Mouse (Mus musculus) ES-Bruce4 (cell line): ENCODE results near the gene Gar1. TPM values are rescaled to one million over a fixed set of nuclear protein-coding genes. Genes with fewer than 3 reads are reported as not detected.
A peak's percentile ranks its signal among the peaks of the same experiment; 100 is the strongest.

Experiments
- H3K27ac ChIP-seq: 2 replicates; pipeline ENCODE4 v1.5.1; 2012; ENCODE audit warnings: low read length, inconsistent platforms; ENCODE audit not compliant: insufficient read depth
- H3K27me3 ChIP-seq: 2 replicates; pipeline ENCODE4 v1.6.1; 2012; ENCODE audit warnings: mild to moderate bottlenecking, low read length, inconsistent platforms; ENCODE audit not compliant: control insufficient read depth, poor library complexity, insufficient read depth, severe bottlenecking
- H3K36me3 ChIP-seq: 2 replicates; pipeline ENCODE4 v1.6.1; 2012; ENCODE audit warnings: inconsistent platforms, mild to moderate bottlenecking, low read length, moderate library complexity; ENCODE audit not compliant: control insufficient read depth, poor library complexity, insufficient read depth, severe bottlenecking
- H3K4me1 ChIP-seq: one replicate; pipeline ENCODE4 v1.8.1; 2011; ENCODE audit warnings: low read length; ENCODE audit not compliant: control insufficient read depth, insufficient read depth
- H3K4me3 ChIP-seq: 2 replicates; pipeline ENCODE4 v1.5.1; 2011; ENCODE audit warnings: low read depth, mild to moderate bottlenecking, low read length
- H3K9ac ChIP-seq: 2 replicates; pipeline ENCODE4 v1.6.1; 2012; ENCODE audit warnings: low read depth, mild to moderate bottlenecking, inconsistent platforms; ENCODE audit not compliant: poor library complexity, severe bottlenecking
- H3K9me3 ChIP-seq: replicated peaks from 2 replicates; pipeline ENCODE4 v1.6.1; 2012; ENCODE audit warnings: mild to moderate bottlenecking, low read length, inconsistent platforms; ENCODE audit not compliant: control insufficient read depth, poor library complexity, insufficient read depth, severe bottlenecking
- CTCF ChIP-seq: IDR thresholded peaks from one replicate; pipeline ENCODE4 v1.8.1; 2011; ENCODE audit warnings: low read depth, low read length
- EP300 ChIP-seq: IDR thresholded peaks from 2 replicates; pipeline ENCODE4 v1.6.1; 2011; ENCODE audit warnings: low read depth, low read length; ENCODE audit not compliant: insufficient read depth
- POLR2A ChIP-seq: IDR thresholded peaks from one replicate; pipeline ENCODE4 v1.8.1; 2011; ENCODE audit warnings: low read length; ENCODE audit not compliant: insufficient read depth
- polyA plus RNA-seq: library from polyadenylated mRNA; stranded (reverse); fragments of >200 nt; gene quantifications from 2 replicates; pipeline ENCODE4 v1.2.4, GENCODE M21; 2011; ENCODE audit warnings: low read depth; ENCODE audit not compliant: missing spikeins, insufficient read depth, insufficient read length

Gene Gar1
- polyA plus RNA-seq, 1 experiment, result 210 TPM

DNA sequence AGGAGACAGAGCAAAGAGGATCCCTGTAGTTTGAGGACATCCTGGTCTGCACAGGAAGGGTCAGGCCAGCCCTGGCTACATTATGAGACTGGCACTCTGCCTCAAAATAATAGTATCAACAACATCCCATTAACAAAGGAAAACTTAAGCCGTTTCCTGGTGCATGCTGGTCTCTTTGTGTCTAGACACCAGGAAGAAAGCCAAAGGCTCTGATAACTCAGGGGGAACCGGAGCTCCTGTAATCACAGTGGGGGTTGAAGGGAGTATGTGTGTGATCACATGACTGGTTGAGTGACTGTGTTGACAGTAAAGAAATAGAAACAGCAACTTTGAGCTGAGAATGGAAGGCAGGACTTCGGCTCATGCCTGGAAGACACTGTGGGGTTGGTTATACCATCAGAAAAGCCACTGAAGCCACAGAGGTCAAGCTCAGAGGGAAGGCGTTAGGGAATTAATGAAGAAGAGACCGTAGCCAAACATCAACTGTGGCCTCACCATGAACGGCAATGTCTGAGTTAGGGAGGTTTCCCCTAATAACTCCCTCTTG lies 4.3 kb upstream of the Gar1 start, which contains the start of gene Cfi:
Cfi (plus strand) TSS at position 497 of the 547 bp plus-strand sequence.
- no peak within 1 kb of the TSS for H3K27ac ChIP-seq
- no peak within 1 kb of the TSS for H3K4me3 ChIP-seq
- no peak within 1 kb of the TSS for H3K9ac ChIP-seq

GRCm38 (mm10) chr3:129830626-129831025 lies 570 bp downstream of the Gar1 start:
- no peaks in the 10 kb centered on the region for H3K27me3 ChIP-seq
- TF ChIP-seq CTCF (no peak), POLR2A (no peak), EP300 (no peak)
- peak overlapping the region; percentile 78 for H3K4me3 ChIP-seq
- H3K36me3 ChIP-seq, result peaks cover 30% of the 10 kb centered on the region
- H3K4me1 ChIP-seq, result no peaks in the 10 kb centered on the region
- H3K9me3 ChIP-seq, result no peaks in the 10 kb centered on the region
- peak overlapping the region; percentile 93 for H3K9ac ChIP-seq
- no peak overlapping the region for H3K27ac ChIP-seq

More for the DNA sequence above, 4.3 kb upstream of the Gar1 start, which contains the start of gene Cfi:
- H3K9me3 ChIP-seq, result no peaks in the 10 kb centered on the region
- H3K4me1 ChIP-seq, result no peaks in the 10 kb centered on the region
- no peaks in the 10 kb centered on the region for H3K36me3 ChIP-seq
- TF ChIP-seq CTCF, result no peak
- no peak for TF ChIP-seq POLR2A
- TF ChIP-seq EP300, result no peak
- no peaks in the 10 kb centered on the region for H3K27me3 ChIP-seq

DNA sequence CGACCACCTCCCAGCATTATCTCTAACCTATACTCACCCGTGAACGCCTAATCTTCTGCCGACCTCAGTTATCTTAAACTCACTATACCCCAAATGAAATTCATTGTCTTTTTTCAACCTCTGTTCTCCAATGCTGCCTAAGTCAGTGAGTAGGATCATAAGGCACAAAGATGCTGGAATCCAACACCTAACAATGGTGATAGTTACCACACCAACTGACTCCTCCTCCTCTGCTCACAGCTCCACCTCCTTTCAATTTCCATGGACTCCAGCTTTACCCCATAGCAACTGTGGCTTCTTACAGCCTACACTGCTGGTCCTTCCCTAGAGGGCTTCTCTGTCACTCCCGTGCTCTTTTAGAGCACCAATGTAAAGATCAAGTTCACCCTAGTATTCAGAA lies 3.5 kb downstream of the Gar1 start:
- TF ChIP-seq EP300 (no peak), CTCF (no peak), POLR2A (no peak)
- H3K27ac ChIP-seq, result no peak overlapping the region
- no peak overlapping the region for H3K9ac ChIP-seq
- no peaks in the 10 kb centered on the region for H3K9me3 ChIP-seq
- H3K4me1 ChIP-seq, result no peaks in the 10 kb centered on the region
- peaks cover 49% of the 10 kb centered on the region for H3K36me3 ChIP-seq
- H3K4me3 ChIP-seq, result no peak overlapping the region
- H3K27me3 ChIP-seq, result no peaks in the 10 kb centered on the region

DNA sequence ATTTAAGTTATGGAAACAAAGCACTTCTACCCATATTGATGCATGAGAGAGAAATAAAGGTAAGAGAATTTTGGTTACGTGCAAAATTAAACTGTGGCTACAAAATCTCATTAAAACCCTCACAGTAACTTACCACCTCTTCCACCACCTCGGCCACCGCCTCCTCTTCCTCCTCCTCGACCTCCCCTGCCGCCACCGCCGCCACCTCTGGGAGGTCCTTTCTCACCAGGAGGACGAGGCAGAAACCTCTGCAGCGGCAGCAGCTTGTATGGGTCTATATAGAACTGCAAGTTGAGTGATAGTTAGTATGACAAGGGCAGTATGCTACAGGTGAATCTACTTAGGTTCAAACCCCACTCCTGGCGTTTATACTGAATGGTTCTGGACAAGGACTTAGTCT lies 4.5 kb downstream of the Gar1 start:
- TF ChIP-seq POLR2A (no peak), EP300 (no peak), CTCF (no peak)
- Histone ChIP-seq H3K4me1 (no peaks in the 10 kb centered on the region), H3K9me3 (no peaks in the 10 kb centered on the region), H3K27me3 (no peaks in the 10 kb centered on the region), H3K27ac (no peak overlapping the region), H3K9ac (no peak overlapping the region), H3K4me3 (no peak overlapping the region), H3K36me3 (peaks cover 49% of the 10 kb centered on the region)

DNA sequence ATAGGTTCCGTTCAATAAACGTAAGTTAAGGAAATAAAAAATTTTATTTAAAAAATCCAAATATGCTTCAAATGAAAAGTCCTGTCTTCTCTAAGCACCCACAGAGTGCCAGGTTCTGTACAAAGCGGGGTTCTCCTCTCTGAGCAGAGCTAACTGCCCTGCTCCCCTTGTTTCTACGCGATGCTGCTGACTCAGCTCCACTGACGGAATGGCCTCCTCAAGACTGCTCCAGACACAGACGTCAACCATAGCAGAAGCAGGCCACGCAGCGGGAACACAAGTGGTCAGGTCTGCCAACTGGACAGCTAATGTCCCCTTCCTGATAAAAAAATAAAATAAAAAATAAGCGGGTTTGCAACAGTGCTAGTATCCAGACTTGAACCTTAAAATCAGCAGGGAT lies 6.3 kb downstream of the Gar1 start:
- Histone ChIP-seq H3K4me1 (no peaks in the 10 kb centered on the region), H3K9ac (no peak overlapping the region), H3K4me3 (no peak overlapping the region), H3K27me3 (no peaks in the 10 kb centered on the region), H3K27ac (no peak overlapping the region), H3K9me3 (no peaks in the 10 kb centered on the region), H3K36me3 (peaks cover 49% of the 10 kb centered on the region)
- TF ChIP-seq EP300 (no peak), CTCF (no peak)

- no peak for TF ChIP-seq CTCF
- no peak for TF ChIP-seq POLR2A
- TF ChIP-seq EP300, result no peak
- H3K27me3 ChIP-seq, result no peaks in the 10 kb centered on the region
- H3K4me1 ChIP-seq, result no peaks in the 10 kb centered on the region
- H3K9ac ChIP-seq, result no peak overlapping the region
- no peaks in the 10 kb centered on the region for H3K9me3 ChIP-seq
- H3K4me3 ChIP-seq, result no peak overlapping the region
- H3K27ac ChIP-seq, result no peak overlapping the region
- peaks cover 46% of the 10 kb centered on the region for H3K36me3 ChIP-seq
Measured at GRCm38 (mm10) chr3:129824146-129824545, 7.0 kb downstream of the Gar1 start.
